Mouse (Mus musculus) megakaryocyte, adult 5-6 weeks (primary cell): ENCODE data around the gene Cd69. TPM values are rescaled to one million over a fixed set of nuclear protein-coding genes. Genes with fewer than 3 reads are reported as not detected.
A peak's percentile ranks its signal among the peaks of the same experiment; 100 is the strongest.

Experiments used
- ATAC-seq: 2 replicates; pipeline ENCODE4 v1.8.0; 2016; ENCODE audit warnings: mild to moderate bottlenecking, inconsistent platforms; ENCODE audit not compliant: poor library complexity, severe bottlenecking
- total RNA-seq, 2 experiments: library from RNA; stranded (forward) in 1 of 2; stranded (reverse) in 1 of 2; fragments of 153-499, 151-499 nt in 1 of 2; fragments of 221-1000, 200-1000 nt in 1 of 2; gene quantifications; 2 replicates each; pipeline versions ENCODE4 v1.2.3 to v1.2.4; 2015 to 2017

Gene Cd69
- total RNA-seq, 2 experiments from 2014 or later, result 22.7 to 25.9 TPM

DNA sequence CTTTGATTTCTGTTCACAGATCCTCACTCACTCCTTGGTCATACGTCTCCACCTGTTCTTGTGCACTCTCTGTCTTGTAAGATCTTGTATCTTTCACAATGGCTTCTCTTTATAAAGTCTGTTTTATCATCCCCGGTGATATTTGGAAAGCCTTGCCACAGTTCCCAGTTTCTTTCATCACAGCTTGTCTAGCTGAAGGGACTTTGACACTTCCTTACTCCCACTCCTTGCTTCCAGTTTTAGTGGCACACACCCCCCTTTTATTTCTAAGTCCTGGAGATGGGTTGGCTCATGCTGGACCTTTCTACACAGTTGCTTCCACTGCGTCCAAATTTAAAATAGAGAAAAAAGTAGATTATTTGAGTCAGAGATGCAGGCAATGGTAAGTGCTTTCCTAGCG is 20.9 kb downstream of the Cd69 start:
- peak; percentile 62 for ATAC-seq

DNA sequence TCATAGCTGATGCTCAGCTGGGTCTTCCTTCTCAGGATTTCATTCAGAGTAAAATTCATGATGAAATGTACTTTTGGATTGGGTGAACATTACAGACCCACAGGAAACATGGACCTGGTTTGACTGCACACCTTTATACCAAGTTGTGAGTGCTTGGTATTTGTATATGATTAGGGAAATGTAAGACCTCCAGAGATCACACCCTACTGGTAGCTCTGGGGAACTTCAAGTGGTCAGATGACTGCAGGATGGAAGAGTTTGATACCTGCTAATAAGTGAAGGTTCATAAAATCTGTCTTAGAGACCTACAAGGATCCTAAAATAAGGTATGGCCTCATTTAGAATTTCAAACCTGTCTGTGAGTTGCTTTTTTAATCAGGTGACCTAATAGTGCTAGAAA is 27.0 kb downstream of the Cd69 start:
- peak; percentile 89 for ATAC-seq

DNA sequence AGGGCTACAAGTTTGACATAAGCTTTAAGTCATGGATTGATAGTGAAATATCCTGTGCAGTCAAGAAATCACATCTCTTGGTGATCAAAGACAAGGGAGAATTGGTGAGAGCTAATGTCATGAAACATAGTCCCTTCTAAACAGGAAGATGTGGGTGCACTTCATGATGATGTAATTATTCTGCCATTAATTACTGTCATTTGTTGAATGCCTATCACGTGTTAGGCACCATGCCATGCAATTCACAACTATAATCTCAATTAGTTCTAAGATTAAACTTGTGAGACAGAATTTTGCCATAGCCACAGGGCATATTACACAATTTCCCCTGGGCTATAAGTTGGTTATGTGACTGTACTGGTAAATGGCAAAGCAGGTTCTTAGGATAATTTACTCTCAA is 28.2 kb downstream of the Cd69 start:
- no peak for ATAC-seq

DNA sequence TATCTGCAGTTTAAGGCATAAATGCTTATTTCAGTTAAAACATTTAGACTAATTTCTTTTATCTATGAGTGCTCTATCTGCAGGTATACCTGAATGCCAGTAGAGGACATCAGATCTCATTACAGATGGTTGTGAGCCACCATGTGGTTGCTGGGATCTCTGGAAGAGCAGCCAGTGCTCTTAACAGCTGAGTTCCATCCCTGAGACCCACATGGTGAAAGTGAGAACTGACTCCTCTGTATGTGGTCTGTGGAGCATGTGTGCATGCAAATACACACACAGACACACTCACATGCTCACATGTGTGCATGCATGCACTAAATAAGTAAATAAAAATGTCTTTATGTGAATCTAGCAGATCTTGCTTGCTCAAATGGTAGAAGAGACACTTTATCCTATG is 29.4 kb downstream of the Cd69 start:
- no peak for ATAC-seq

DNA sequence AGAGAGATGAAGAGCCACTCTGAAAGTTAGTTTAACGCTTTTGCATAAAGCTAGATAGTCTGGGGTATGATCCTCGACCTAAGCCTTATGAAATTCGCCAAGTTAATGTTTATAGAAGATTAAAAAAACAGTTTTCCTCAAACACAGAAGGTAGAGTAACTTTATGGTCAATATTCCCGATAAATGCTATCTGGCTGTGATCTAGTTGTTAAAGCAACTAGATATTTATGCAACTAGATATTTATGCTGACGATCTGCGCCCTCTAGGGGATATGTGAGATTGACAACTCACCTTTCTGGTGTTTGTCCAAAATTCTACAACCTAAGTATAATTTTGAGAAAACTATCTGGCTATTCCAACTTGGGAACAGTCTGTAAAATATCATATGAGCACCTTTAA is 33.3 kb downstream of the Cd69 start:
- ATAC-seq, result no peak

DNA sequence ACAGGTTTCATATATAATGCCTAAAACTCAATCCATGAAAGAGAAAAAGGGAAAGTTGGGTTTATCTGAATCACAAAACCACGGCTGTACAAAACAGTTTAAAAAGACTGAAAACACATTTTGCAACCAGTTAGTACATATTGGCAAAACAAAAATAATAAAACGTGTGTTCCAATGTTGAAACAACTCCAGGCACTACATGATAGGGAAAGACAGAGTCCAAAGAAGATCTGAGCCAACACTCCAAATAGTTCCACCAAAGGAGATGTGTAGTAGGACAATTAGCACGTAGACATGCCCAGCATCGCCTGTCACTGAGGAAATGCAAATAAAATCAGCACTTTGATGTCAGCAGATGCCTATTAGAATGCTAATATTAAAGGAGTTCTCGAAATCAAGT is 33.8 kb downstream of the Cd69 start:
- ATAC-seq, result no peak

DNA sequence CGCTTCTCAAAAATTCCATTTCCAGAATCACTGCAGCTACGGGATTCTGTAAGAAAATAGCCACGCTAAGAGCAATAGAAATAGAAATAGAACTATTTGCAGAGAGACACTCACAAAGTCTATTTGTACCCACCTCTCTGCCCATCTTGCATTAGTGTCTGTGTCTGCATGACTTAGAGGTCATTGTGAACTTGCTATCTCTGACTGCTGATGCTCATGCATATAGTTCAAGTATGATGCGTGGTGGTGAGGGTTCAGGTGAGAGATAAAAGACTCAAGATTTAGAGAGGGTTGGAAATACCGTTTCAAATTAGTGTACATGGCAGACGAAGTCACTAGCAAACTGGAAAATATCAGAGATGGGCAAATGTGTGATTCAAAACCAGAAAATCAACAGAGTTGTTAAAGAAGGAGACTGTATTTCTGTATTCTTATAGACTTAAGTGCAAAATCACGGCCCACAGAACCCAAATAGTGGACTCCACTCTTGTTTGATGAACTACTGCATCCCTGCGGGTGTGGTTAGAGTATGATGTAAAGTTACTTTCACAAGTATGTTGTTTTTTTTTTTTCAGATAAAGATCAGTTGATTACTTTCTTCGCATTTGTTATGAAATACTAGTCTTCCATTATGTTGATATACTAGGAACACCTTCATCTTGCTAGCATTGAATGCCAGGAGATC is 35.5 kb downstream of the Cd69 start:
- ATAC-seq, result no peak

DNA sequence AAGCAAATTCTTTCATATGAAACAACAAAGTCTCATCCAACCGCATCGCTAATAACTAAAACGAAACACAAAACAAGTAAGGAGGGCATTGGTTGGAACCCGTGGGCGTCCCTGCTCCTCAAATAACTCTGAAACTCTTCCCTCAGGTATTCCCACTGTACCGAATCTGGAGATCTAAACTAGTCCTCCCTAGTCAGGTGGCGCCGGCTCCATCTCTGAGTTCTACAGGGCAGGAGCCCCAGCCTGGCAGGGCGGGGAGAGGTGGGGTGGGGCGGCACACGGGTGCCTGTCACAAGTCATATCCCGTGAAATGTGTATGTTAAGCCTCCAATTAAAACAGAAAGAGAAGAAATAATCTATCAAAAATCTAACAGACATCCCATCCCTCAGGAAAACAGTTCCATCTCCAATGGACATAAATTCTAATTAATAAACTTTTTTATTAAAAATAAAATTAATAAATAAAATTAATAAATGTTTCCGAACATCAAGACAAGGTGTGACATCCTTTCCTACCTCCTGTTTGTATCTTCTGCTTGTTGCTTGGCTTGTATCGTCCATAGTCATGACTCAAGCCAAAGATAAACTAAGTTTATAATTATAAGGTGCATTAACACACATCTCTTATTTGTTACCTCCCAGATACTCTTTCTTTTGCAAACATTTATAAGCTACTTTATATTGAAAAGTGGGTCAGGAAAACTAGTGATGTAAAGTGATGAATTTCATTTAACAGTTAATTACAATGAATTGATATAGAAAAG is 36.8 kb downstream of the Cd69 start:
- ATAC-seq, result peak; percentile 22

DNA sequence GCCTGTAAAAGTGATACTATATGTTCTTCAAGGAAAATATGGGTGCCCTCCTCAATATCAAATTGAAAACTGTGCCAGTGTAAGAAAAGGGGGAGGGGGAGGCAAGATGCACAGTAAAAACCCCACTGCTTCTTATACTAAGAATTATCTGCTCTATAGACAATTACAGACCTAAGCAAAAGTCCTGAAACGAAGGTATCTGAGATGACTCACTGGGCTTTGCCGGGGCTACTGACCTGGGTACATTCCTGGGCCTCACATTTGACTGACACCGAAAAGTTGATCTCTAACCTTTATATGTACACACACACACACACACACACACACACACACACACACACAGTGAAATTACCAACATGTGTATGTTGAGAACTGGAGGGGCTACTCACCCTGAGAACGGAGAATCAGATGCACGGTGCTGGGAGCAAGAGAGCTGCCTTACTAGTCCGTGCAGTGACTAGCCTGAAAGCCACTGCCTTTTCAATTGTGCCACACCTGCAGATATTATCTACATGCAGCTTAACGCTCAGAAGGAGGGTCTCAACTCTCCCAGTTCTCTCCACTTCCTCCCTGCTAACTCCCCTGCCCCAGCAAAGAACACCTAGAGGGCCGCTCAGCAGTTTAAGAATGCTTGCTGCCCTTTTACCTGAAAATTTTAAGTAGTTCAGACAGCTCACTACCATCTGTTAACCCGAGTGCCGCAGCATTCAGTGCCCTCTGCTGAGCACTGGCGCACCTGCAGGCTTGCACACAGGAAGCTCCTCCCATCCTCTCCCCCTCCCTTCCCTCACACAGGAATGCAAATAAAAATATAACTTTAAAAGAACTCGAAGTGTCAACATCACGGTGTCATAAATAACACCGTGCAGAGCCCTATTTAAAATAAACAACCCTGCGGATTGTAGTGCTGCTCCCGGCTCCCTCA is 37.6 kb downstream of the Cd69 start:
- peak; percentile 62 for ATAC-seq

DNA sequence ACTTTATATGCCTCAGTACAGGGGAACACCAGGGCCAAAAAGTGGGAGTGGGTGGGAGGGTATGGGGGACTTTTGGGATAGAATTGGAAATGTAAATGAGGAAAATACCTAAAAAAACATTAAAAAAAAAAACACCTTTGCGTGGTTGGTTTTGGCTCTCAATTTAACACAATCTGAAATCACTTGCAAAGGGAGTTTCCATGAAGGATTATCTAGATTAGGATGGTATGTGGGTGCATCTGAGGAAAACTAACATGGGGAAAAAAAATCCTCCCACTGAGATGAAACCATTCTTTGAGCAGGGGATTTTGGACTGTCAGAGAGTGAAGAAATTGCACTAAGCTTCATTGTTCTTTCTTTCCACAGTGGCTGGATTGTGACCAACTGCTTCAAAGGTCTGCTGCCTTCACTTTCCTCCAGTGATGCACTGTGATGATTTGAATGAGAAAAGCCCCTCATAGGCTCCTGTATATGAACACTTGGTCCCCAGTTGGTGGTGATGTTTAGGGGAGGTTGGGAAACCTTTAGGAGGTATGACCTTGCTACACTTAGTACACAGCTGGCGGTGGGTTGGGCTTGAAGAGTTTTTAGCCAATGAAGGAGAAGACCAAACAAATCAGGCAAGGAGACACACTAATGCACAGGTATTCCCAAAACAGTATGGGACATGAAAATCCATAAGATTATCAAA is 38.4 kb downstream of the Cd69 start:
- peak; percentile 8 for ATAC-seq

DNA sequence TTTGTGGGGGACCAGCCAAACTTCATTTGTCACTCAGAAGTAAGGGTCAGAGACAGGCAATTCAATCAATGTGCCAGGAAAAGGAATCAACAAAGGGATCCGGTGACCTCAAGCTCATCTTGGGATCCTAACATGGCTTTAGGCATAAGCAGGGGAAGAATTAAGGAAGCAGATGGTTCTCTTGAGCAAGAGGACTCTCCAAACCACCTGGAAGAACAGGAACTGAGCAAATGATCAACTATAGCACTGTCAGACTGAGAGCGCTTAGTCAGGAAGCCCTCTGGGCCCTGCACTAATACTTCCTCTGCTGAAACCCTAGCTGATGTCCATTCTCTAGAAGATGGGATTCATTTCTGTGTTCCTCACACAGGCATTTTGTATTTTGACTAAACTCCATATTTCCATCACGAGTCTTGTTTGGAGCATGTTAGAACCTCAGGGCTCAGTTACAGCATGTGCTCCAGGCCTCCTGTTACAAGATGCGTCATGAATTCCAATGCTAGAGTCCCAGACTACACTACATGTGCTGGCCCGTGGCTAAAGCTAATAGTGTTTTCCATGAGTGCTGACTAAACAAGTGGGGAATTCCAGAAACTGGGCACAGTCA is 39.3 kb downstream of the Cd69 start:
- peak; percentile 37 for ATAC-seq

DNA sequence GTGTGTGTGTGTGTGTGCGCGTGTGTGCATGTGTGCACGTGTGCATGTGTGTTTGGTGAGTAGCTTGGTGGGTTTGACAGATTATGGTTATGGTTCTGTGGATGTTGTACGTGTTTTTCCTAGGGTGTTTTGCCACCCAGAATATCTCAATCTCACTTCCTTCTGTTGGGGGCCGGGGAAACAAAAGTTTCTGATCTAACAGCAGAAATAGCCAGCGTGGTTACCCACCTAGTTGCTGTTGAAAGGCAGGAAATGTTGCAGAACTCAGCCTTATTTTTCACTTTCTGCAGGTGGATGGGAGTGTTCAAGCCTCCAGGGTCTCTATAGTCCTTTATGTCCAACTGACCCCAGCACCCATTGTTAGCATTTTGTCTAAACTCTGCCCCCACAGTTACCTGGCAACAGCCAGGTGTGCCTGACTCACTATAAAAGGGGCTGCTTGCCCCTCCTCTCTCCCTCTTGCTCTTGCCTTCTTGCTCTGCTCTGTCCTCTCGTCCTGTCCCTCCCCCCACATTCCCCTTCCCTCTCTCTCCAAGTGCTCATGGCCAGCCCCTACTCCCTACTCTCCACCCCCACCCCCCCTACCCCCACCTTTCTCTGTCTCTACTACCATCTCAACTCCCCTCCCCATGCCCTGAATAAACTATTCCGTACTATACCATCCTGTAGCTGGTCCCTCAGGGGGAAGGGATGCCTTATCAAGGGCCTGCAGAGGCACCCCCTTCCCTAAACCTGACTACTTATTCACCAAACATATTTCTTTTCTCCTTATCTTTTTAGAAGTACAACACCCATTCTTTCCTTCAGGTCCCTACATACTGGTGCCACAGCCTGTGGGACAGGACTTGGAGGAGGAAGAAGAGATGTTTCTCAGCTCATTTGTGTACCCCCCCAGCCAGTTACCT is 40.5 kb downstream of the Cd69 start:
- peak; percentile 11 for ATAC-seq

DNA sequence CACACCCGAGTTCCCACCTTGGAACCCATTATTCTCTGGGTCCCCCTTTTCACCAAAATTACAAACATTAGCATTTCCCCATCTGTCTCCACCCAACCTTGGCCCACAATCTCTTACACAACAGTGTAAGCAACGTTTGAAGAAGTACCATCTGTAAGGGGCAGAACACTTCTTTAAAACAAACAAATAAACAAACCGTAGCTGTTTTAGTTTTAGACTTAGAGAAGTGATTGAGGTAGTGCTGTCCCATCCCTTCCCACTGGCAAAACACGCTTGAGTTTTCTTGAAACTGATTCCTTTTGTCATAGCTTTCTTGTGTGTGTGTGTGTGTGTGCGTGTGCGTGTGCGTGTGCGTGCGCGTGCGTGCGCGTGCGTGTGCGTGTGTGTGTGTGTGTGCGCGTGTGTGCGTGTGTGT is 41.3 kb downstream of the Cd69 start:
- ATAC-seq, result peak; percentile 29

DNA sequence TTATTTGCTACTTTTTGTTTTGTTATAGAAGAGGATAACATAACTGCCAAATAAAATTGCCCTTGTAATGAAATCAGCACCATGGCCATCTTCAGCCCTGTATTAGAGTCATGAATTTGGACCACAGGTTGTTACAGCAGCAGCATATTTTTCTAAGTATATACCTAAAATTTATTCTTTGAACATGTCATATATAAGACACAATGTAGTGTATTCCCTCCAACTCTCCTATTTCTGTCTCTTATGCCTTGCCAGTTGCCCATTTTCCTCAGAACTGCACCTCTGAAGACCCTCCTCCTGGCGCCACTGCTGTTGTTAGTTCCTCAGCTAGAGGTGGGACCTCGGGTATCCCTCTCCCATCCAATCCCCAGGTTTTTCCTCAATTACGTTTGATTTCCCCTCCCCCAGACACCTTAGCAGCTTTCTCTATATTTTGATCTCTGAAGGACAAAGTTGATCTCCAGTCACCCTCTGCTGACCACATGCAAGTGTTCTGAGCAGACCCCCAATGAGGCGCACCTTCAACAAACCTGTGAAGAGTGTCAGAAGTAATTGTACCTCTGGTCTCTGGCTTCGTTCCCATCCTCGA is 41.8 kb downstream of the Cd69 start:
- ATAC-seq, result no peak

DNA sequence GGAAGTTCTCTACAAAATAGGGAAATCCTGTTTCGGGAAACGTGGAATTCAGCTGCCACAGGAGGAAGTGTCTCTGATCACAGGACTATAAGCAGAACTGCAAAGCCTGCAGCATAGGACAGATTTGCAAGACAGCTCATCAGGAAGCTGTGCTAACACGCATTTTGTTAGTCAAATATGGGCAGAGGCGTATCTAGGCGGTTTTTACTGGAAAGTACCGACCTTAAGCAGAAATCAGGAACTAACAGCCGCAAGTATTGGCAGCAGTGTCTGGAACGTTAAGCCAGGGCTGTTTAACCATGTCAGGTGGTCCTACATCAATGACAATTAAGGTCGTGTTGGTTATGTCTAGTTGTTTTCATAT is 42.4 kb downstream of the Cd69 start:
- ATAC-seq, result peak; percentile 54

DNA sequence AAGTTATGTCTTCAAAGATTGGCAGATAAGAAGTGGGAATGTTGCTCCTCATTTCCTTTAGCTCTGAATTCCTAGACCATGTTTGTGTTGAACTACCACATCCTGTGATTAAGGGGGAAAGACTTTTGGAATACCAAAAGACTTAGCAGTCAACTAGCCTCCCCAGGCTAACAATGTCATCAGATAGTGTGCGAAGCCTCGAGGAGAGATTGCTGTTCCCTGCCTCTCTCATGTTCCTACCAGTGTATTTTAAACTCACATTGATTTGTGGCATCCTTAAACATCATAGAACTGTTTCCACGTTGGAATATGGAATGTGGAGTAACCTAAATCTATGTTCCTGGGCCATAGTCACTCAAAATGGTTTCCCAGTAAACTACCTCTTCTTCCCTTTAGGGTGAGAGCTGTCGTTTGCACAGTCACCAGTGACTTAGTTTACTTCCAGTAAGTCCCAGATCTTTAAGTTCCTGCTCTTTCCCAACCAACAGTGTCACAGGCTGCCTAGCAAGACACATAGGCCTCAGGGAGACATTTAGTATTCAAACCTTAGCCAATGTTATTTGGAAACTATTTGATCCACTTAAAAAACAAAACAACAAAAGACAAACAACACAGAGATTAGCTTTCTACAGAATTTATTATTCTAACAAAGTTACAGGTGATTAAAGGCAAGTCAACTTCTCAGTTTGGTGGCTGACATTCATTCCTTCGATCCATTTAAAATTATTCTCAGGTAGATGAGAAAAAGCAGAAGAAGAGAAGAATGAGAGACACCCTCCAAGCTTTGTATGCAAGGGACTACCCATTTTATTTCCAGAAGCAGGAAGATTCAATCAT is 43.0 kb downstream of the Cd69 start:
- no peak for ATAC-seq

DNA sequence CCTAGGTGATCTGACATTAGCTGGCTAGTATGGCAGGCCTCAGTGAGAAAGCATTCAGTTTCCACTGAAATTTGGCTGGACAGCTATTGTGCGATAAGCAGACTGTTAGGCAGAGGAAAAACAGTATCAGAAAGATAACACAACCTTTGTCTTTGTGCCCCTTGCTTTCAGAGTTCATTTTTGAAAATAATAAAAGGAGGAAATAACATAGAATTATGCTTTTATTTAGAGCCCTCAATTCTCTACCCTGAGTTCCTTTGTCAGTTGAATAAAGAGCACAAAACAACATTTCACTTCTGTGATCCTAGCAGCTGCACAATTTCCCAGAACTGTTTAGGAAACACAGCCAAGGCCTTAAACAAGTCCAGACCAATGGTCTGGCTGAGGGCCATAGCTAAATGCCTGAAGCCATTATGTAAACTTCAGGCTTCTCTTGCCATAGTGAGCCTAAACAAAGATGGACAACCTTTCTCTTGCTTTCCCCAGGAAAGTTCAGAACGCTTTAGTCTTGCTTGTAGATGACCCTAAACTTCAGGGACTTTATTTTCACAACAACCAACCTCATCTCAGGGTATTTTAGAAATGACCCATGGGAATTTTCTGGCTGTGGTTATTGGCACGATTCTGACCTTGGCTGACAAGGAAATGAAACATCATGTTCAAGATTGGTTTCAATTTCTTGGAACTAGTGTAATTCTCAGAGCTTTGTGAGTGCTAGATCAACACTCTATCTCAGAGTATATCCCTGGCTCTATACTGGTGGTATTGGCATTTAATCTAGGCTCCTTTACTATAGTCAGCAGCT is 45.3 kb downstream of the Cd69 start:
- no peak for ATAC-seq
